Comparison of ENCODE assay signal across 9 mouse cellular contexts in the genomic region with DNA sequence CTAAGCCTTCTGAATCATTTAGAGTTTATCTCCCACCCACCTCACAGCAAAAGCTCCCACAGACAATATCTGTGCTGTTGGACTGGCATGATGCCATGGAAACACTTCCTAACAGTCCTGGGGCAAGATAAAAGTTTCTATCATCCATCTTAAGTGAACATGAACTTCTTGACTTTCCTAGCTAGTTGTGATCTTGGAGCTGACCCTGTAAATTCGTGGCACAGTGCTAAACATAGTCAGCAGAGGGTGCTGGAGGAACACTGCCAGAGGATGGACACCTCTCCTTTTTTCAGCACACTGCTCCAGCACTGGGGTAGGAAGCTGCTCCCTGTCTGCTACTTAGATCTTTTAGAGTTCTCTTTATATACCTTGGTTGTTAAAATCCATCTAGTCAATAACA. TPM values are rescaled to one million over a fixed set of nuclear protein-coding genes. Genes with fewer than 3 reads are reported as not detected.
DNase-seq lines count a peak whose midpoint lies in the region; ATAC-seq lines count a peak whose summit lies in the region.
"Had no signal": no experiment of that assay in that cellular context is flagged by ENCODE, and none has a peak within 500 bp of the region (broad histone marks: within the 10 kb centered on the region; RNA-seq: fewer than 3 reads in every experiment).

No protein-coding gene starts in this region.

- H3K9ac ChIP-seq in neural tube, embryonic 11.5 days (ENCODE audit: low read length) = no peak overlapping the region
- no peak overlapping the region for H3K9ac ChIP-seq in midbrain, embryonic 11.5 days (ENCODE audit: low read length)

- H3K36me3 ChIP-seq in neural tube, embryonic 11.5 days (ENCODE audit: control insufficient read depth, insufficient read depth, low read length) = no peaks in the 10 kb centered on the region
- H3K36me3 ChIP-seq in midbrain, embryonic 11.5 days (ENCODE audit: control insufficient read depth, insufficient read depth, low read length) = no peaks in the 10 kb centered on the region

- H3K9me3 ChIP-seq in neural tube, embryonic 11.5 days (ENCODE audit: control insufficient read depth, low read length) = no peaks in the 10 kb centered on the region
- H3K9me3 ChIP-seq in midbrain, embryonic 11.5 days (ENCODE audit: control insufficient read depth, low read length) = no peaks in the 10 kb centered on the region

- no peak overlapping the region for H3K4me3 ChIP-seq in neural tube, embryonic 11.5 days (ENCODE audit: low read depth, low read length)
- H3K4me3 ChIP-seq in midbrain, embryonic 11.5 days (ENCODE audit: low read depth, low read length) = no peak overlapping the region
- H3K4me3 ChIP-seq: erythroblast, embryonic 14.5 days had no signal

- H3K27ac ChIP-seq in neural tube, embryonic 11.5 days (ENCODE audit: low read depth, low read length) = no peak overlapping the region
- H3K27ac ChIP-seq in midbrain, embryonic 11.5 days (ENCODE audit: low read depth, low read length) = no peak overlapping the region

- intact Hi-C loops in left cerebral cortex, postnatal 4 days (cut with DNase I) = no loop called here

- DNase-seq in neural tube, embryonic 11.5 days (ENCODE audit: low spot score) = peak; percentile 10
- DNase-seq in neural tube, embryonic 10.5 days (ENCODE audit: extremely low spot score, low spot score) = no peak
- DNase-seq in T-cell, adult 2 months (ENCODE audit: low spot score) = peak; percentile 8
- peak; percentile 42 to 69 for DNase-seq in cerebellum, postnatal 25 days
- DNase-seq in left cerebral cortex, postnatal 4 days = peak; percentile 26
- DNase-seq in skeletal muscle tissue, adult 2 months (ENCODE audit: low read depth, low spot score) = peak; percentile 5
- no peak for DNase-seq in midbrain, embryonic 11.5 days (ENCODE audit: low spot score, missing footprints)

- no peaks in the 10 kb centered on the region for H3K4me1 ChIP-seq in neural tube, embryonic 11.5 days (ENCODE audit: control insufficient read depth, insufficient read depth, low read length)
- H3K4me1 ChIP-seq in midbrain, embryonic 11.5 days (ENCODE audit: control insufficient read depth, insufficient read depth, low read length) = no peaks in the 10 kb centered on the region

- WGBS in neural tube, embryonic 11.5 days = 3% methylated on average over 1 of the region's 1 CpGs
- WGBS in midbrain, embryonic 11.5 days = 3% methylated on average over 1 of the region's 1 CpGs

- no peaks in the 10 kb centered on the region for H3K27me3 ChIP-seq in neural tube, embryonic 11.5 days (ENCODE audit: control insufficient read depth, insufficient read depth, low read length)
- no peaks in the 10 kb centered on the region for H3K27me3 ChIP-seq in midbrain, embryonic 11.5 days (ENCODE audit: control insufficient read depth, insufficient read depth, low read length)

- H3K4me2 ChIP-seq in neural tube, embryonic 11.5 days (ENCODE audit: low read depth) = no peak overlapping the region
- no peak overlapping the region for H3K4me2 ChIP-seq in midbrain, embryonic 11.5 days

- ATAC-seq in neural tube, embryonic 11.5 days (ENCODE audit: insufficient read depth, low FRiP score, low TSS enrichment) = no peak
- peak; percentile 59 to 66; a peak in 3 of 4 replicates for ATAC-seq in hematopoietic stem cell, adult 5-6 weeks (replicated peaks in 1 of 2; ENCODE audit: insufficient read depth in 1 of 2, low FRiP score in 2 of 2, low TSS enrichment in 1 of 2, low read depth in 1 of 2, poor library complexity in 2 of 2, severe bottlenecking in 2 of 2)
- no peak for ATAC-seq in midbrain, embryonic 11.5 days (ENCODE audit: low FRiP score)

RNA-seq across cellular contexts. Expression of a gene that starts 29.5 kb away (rescaled TPM):
- polyA plus RNA-seq in neural tube, embryonic 11.5 days (2014; fragmentation: Nextera tagmentation; extraction: Ambion mirVana) = 0.27 and 0.42 TPM in 2 replicates
- 2.9 TPM in 1 of 2 replicates, not detected in the other for total RNA-seq in hematopoietic stem cell, adult 5-6 weeks (2017)
- 1 to 10 TPM in 1 of 2 experiments, under 1 TPM in 1; 0.68 to 1.7 TPM for total RNA-seq in left cerebral cortex, postnatal 4 days (2021)
- 0.40 and 1.5 TPM in 2 replicates for polyA plus RNA-seq in midbrain, embryonic 11.5 days (2014; fragmentation: Nextera tagmentation; extraction: Ambion mirVana)
- polyA plus RNA-seq: erythroblast, embryonic 14.5 days had no signal

RNA-seq across cellular contexts. Expression of a gene that starts 29.6 kb away (rescaled TPM):
- 40.6 and 43.1 TPM in 2 replicates for polyA plus RNA-seq in neural tube, embryonic 11.5 days (2014; fragmentation: Nextera tagmentation; extraction: Ambion mirVana)
- total RNA-seq in hematopoietic stem cell, adult 5-6 weeks (2017) = 121 and 173 TPM in 2 replicates
- total RNA-seq in left cerebral cortex, postnatal 4 days (2021) = 1 to 10 TPM; 5.8 to 7.4 TPM
- polyA plus RNA-seq in midbrain, embryonic 11.5 days (2014; fragmentation: Nextera tagmentation; extraction: Ambion mirVana) = 47.7 and 48.1 TPM in 2 replicates

RNA-seq across cellular contexts. Expression of a gene that starts 47.8 kb away (rescaled TPM):
- polyA plus RNA-seq in neural tube, embryonic 11.5 days (2014; fragmentation: Nextera tagmentation; extraction: Ambion mirVana) = 22.7 and 23.1 TPM in 2 replicates
- 29.2 and 40.0 TPM in 2 replicates for total RNA-seq in hematopoietic stem cell, adult 5-6 weeks (2017)
- total RNA-seq in left cerebral cortex, postnatal 4 days (2021) = 10 to 100 TPM; 60.6 to 65.7 TPM
- polyA plus RNA-seq in midbrain, embryonic 11.5 days (2014; fragmentation: Nextera tagmentation; extraction: Ambion mirVana) = 19.3 and 20.8 TPM in 2 replicates

Comparison
In these comparisons a context has a peak if more than half of its experiments do, and no peak if none do; other contexts are left out.
1. DNase-seq: peak in neural tube, embryonic 11.5 days (single experiment), T-cell, adult 2 months (single experiment), cerebellum, postnatal 25 days (2 of 2), left cerebral cortex, postnatal 4 days (single experiment) and skeletal muscle tissue, adult 2 months (single experiment); none in neural tube, embryonic 10.5 days (single experiment) and midbrain, embryonic 11.5 days (single experiment).
2. ATAC-seq: peak in hematopoietic stem cell, adult 5-6 weeks (2 of 2); none in neural tube, embryonic 11.5 days (single experiment) and midbrain, embryonic 11.5 days (single experiment).
3. RNA of a gene that starts 29.6 kb away (total RNA-seq): 121 to 173 TPM in hematopoietic stem cell, adult 5-6 weeks; 5.8 to 7.4 TPM in left cerebral cortex, postnatal 4 days; every median in the first group is over 10 times any median in the second.